Mouse (Mus musculus) splenic B cell, adult 2 months (primary cell): ENCODE results near the gene Ap3d1.

Source experiments
- DNase-seq: peaks from one replicate; pipeline ENCODE4 v3.0.0-alpha.2; 2011; ENCODE audit warnings: low read depth, low spot score
- H3K27me3 ChIP-seq: 2 replicates; pipeline ENCODE4 v1.6.1; 2012; ENCODE audit warnings: mild to moderate bottlenecking, low read length, moderate library complexity, mixed read lengths; ENCODE audit not compliant: control insufficient read depth, poor library complexity, insufficient read depth, severe bottlenecking
- H3K36me3 ChIP-seq: 2 replicates; pipeline ENCODE4 v1.6.1; 2012; ENCODE audit warnings: mild to moderate bottlenecking, low read length, moderate library complexity, mixed read lengths; ENCODE audit not compliant: control insufficient read depth, poor library complexity, insufficient read depth, severe bottlenecking

Ap3d1 gene

DNA sequence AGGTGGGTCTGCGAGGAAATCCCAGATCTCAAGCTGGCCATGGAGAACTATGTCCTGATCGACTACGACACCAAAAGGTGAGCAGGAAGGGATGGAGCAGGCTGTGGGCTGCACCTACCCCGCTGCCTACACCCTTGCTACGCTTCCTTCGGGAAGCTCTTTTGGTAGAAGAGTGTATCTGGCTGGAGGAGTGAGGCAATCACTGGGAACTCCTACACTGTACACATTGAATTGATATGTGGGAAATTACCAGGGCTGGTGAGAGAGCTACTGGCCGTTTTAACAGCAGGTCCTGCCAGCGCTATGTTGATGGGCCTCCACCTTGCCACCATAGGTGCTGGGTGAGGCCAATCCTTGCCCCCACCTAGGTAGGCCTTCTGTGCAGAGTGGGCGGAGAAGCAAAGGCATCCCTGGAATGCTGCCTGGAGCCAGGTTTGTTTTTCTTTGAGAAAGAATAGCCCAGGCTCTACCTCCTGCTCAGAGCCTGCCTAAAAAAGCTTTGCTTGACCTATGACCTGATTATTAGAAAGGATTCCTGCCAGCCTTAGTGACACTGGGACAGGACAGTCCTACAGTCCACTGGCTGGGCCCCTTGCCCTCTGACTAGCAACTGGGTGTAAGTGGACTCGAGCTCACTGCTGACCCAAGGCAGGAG, 24.2 kb upstream of the Ap3d1 start:
- H3K27me3 ChIP-seq: no peaks in the 10 kb centered on the region
- peaks cover 10% of the 10 kb centered on the region for H3K36me3 ChIP-seq
- DNase-seq: no peak

DNA sequence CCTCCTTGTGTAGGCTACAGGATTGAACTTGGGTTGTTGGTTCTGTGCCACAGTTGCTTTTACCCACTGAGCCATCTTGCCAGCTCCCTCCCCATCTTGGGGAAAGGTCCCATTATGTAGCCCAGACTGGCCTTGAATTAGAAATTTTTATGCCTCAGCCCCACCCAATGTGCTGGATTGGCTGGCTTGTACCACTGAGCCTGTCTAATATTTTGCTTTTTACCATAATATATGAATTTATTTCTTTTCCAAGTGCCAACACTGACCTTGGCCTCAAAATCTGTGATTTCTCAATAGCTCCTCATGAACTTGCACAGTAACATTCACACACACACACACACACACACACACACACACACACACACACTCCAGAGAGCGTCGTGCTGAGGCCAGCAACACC, 23.7 kb upstream of the Ap3d1 start:
- DNase-seq: no peak
- peaks cover 9% of the 10 kb centered on the region for H3K36me3 ChIP-seq

DNA sequence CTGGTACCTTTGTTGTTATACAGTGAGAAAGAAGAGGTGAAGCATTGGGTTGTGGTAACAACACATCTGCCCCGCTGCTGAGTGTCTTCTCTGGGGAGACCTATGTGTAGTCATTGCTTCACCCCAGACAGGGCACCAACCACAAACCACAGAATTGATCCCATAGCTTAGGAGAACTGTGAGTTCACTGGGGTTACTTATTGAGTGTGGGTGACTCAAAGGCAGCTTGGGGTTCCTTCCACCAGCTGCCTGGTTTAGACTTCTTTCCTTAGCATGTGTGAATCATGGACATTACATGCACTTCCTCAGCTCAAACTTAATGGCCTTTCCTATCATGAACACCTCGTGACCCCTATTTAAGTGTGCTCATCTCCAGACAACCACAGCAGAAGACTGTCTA, 21.4 kb upstream of the Ap3d1 start:
- Histone ChIP-seq H3K27me3 (no peaks in the 10 kb centered on the region), H3K36me3 (peaks cover 9% of the 10 kb centered on the region)
- DNase-seq: no peak

More for the DNA sequence above, 23.7 kb upstream of the Ap3d1 start:
- no peaks in the 10 kb centered on the region for H3K27me3 ChIP-seq

DNA sequence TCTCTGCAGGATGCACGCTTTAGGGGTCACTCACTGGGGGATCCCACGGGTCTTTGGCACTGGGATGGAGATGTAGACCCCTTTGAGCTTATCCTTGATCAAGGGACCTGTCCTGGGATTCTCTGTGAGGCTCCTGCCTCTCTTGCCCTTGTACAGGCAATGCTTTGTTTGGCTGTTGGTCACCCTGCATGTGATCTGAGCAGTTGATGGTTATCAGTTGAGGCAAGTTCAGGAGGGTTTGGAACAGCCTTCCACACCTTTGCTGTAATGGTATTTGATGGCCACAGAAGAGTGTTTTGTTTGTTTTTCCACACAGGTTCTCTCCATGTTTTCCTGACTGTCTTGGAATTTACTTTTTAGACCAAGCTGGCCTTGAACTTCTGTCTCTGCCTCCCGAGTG, 19.8 kb upstream of the Ap3d1 start:
- DNase-seq: no peak
- no peaks in the 10 kb centered on the region for H3K27me3 ChIP-seq
- H3K36me3 ChIP-seq: peaks cover 2% of the 10 kb centered on the region

DNA sequence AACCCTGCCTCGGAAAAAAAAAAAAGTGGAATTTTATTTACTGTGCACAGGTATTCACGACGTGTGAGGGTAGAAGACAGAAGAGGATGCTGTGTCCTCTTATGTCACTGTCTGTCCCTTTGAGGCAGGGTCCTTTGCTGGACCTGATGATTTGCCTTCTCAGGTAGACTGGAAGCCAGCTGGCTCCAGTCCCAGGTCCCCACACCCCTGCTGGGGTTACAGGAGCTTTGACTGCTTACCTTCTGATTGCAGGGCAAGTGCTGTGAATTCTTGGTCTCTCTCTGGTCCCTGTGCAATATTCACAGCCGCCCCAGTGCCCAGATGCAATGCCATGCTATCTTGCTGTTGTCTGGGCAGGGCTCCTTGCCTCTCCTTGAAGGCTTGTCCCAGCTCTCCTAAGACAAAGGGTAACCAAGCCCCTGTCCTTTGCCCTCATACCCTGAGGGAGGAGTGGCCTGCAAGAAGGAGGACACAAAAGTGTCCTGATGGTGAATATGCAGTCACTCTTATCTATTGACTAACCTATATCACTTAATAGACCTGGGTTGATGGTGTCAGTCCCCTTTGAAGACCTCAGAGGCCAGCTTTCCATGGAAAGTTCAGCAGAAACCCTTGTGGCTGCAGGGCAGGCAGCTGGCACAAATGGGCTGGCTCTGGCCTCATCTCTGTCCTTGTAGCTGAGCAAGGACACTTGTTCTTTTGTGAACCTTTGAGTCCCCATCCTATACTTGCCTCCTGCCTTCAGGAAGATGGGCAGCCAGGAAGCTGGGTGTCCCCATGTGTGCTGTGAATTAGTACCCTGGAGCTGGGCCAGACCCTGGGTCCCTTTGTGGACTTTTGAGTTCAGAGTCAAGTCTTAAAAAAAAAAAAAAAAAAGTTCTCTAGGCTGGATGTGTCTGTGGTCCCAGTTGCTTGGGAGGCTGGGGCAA, 18.8 kb upstream of the Ap3d1 start:
- H3K36me3 ChIP-seq: no peaks in the 10 kb centered on the region; the same call in 1 of the 2 replicates
- DNase-seq: no peak
- H3K27me3 ChIP-seq: no peaks in the 10 kb centered on the region

DNA sequence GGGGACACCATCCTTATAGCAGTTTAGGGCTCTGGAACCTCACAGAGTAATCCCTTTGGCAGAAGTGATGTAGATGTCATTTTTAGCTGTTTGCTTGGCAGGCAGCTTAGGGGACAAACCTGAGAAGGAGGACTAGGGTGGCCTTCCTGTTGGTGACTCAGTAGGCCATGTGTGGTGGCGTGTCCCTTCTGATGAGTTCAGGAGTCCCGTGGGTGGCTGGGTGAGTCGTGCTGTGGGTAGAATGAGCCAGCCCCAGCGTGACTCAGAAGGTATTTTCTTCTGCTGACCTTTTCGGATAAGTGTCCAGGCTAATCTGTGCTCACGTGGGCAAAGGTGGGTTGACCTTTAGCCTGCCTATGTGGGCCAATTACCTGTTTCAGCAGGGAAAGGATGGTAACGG, 16.6 kb upstream of the Ap3d1 start:
- Histone ChIP-seq H3K27me3 (no peaks in the 10 kb centered on the region), H3K36me3 (no peaks in the 10 kb centered on the region)
- no peak for DNase-seq

DNA sequence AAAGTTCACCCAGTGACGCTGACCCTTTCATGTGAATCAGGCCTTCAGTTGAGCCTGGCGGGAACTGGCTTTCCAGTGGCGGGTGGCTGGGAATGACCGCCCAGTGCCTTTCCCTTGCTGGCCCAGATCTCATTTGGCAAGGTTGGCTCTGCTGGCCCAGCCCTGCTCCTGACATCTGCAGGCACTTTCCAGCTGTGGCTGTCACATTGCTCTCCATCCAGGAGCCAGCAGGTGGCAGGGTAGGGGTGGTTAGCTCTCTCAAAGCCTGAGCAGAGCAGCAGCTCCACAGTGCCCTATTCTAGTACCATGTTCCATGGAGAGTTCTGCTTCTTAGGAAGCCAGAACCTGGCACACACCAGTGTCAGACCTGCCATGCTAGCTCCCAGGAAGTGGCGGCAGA, 15.7 kb upstream of the Ap3d1 start:
- no peaks in the 10 kb centered on the region for H3K36me3 ChIP-seq
- H3K27me3 ChIP-seq: no peaks in the 10 kb centered on the region
- peak; percentile 75 for DNase-seq

DNA sequence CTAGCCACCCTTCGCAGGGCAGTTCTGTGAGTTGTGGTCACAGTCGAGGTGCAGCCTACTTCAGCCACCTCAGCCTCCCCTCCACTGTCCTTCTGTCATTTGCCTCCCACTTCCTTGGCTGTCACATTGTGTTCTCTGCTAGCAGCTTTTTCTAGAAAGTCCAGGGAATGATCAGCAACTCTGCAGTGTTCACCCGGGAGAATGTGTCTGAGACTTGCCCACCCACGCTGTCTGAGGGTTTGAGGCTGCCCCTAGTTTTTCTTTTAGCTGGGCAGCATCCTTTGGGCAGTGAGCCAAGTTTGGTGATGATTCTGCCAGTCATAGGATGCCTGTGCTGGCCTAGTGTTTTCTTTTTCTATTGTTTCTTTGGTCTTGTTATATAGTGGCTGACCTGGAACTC, 14.9 kb upstream of the Ap3d1 start:
- DNase-seq: no peak
- no peaks in the 10 kb centered on the region for H3K27me3 ChIP-seq

DNA sequence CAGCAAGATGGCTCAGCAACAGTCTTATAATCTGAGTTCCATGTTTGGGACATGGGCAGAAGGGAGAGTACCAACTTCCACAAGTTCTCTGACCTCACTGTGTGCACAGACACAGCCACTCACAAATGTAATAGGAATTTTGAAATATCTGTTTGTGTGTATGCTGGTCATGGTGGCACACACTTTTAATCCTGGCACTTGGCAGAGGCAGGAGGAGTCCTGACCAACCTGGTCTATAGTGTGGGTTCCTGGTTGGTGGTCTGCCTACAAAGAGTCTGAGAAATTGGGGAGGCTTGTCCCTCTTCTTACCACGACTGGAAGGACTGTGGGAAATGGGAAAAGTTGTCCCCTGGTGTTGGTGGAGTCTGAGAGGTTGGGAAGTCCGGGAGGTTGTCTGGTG, 14.4 kb upstream of the Ap3d1 start:
- H3K27me3 ChIP-seq: no peaks in the 10 kb centered on the region

More for the DNA sequence above, 14.9 kb upstream of the Ap3d1 start:
- H3K36me3 ChIP-seq: no peaks in the 10 kb centered on the region

DNA sequence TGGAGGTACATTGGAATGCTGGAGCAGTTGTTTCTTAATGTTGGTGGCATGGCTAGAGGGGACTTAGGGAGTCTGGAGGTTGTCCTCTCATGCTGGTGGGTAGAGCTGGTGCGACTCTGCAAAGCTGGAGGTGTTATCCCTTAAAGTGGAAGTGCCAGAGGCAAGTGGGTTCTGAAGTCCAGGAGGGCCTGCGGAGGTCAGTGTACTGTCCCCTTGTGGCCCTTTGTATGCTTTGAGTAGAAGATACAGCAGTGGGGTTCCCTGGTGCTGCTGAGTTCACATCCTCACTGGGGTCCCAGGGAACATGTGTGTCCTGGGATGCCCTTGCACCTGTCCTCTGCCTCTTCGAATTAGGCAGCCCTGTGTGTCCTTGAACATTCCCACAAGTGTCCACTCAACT, 14.0 kb upstream of the Ap3d1 start:
- Histone ChIP-seq H3K27me3 (no peaks in the 10 kb centered on the region), H3K36me3 (no peaks in the 10 kb centered on the region)
- no peak for DNase-seq

More for the DNA sequence above, 14.4 kb upstream of the Ap3d1 start:
- H3K36me3 ChIP-seq: no peaks in the 10 kb centered on the region
- no peak for DNase-seq

DNA sequence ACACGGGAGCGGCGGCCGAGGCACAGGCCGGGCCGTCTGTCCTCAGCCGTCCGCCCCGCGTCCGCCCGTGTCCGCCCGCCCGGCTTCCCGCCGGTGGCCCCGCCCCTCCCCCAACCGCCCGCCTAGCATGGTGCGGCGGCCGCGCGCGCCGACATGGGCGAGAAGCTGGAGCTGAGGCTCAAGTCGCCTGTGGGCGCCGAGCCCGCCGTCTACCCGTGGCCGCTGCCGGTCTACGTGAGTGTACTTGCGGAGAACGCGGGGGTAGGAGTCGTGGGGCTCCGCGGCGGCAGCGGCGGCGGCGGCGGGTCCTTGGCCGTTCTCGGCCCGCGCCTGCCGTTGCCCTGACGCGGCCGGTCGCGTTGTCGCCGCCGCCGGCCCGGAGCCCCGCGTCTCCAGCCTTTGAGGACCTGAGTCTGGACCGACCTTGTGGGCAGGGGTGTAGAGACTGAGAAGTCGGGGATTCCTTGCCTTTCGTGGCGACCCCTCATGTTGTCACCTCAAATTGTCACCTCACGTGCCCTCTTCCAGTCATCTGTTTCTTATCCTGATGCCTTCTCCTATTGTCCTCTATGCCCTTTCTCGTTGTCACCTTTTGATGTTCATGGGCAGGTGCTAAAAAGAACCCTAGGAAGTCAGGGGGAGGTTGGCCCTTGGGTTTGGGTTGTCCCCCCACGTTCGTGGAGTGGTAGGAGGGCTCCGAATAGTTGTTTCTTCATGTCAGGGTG, 13.4 kb upstream of the Ap3d1 start:
- DNase-seq: no peak
- Histone ChIP-seq H3K27me3 (no peaks in the 10 kb centered on the region), H3K36me3 (no peaks in the 10 kb centered on the region)

DNA sequence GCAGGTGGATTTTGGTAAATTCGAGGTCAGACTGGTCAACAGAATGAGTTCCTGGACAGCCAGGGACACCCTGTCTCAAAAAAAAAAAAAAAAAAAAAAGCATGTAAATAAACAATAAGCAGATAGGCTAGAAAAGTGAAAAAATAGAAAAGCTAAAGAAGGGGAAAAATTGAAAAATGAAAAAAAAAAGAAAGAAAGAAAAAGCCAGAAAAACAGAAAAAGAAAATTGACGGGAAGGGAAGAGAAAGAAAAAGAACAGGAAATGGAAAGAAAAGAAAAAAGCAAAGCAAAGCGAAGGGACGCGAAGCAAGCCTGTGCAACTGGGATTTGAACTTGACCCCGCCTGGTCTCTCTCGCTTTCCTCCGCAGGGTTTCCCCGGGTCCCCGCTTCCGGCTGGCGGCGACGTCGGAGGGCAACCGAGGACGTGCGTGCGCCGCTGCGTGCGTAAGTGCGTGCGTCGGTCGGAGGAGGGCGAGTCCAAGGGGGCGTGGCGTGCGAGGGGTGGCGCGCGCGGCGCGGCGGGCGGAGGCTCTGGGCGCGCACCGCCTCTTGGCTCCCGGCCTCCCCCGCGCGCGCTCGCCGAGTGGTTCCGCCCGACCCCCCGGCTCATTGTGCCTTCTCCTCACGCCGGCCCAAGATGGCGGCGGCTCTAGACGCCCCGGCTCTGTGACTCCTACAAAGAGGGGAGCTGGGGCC, 12.7 kb upstream of the Ap3d1 start, which contains the start of gene Dot1l:
Gene Dot1l (plus strand): TSS at position 613 of the 697 bp plus-strand sequence.
- peak; percentile 99 for DNase-seq
- Histone ChIP-seq H3K36me3 (no peaks in the 10 kb centered on the region), H3K27me3 (no peaks in the 10 kb centered on the region)

DNA sequence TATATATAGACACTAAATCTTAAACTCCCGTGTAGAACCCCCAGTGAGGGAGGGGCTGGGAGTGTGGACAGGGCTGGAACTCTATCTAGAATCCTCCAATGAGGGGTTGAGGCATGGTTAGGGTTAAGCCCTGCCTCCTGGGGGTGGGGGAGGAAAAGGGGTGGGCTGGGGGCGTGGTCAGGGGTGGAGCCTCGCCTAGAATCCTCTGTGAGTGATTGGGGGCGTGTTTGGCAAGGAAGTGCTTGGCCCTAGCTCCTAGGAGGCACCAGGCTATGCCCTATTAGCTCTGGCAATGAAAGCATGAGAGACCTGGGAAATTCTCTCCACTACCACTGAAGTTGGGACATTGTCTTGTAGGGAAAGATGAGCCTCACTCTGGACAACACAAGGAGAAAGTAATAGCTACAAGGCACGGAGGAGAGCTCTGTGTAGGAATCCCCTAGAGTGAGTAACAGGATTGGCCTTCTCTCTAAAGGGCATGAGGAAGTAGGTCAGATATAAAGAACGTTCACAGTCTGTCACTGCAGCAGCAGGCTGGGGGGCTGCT, 10.1 kb upstream of the Ap3d1 start:
- H3K36me3 ChIP-seq: no peaks in the 10 kb centered on the region
- DNase-seq: peak; percentile 75

DNA sequence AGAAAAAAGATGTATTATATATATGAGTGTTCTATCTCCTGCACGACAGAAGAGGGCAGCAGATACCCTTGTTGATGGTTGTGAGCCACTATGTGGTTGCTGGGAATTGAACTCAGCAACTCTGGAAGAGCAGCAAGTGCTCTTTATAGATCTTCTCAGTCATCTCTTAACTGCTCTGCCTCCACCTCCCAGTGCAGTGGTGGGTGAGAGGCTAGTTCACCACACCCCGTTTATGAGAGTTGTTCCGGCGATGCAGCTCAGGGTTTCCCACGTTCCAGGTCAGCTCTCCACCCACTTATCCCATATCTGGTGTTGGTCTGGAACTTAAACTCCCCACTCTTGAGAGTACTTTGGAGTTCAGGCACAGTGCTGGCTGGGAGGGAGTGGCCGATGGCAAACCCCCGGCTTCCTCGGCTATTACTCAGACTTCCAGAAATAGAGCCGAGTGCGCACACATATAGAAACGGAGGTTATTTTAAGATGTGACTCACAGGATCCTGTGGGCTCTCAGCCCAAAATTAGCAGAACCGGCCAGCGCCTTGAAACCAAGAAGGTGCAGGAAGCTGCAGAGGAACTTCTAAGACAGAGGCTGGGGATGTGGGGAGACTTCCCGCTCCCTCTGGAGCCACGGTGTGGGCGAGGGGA, 9.2 kb upstream of the Ap3d1 start:
- Histone ChIP-seq H3K36me3 (no peaks in the 10 kb centered on the region), H3K27me3 (no peaks in the 10 kb centered on the region)
- peak; percentile 76 for DNase-seq

More for the DNA sequence above, 10.1 kb upstream of the Ap3d1 start:
- H3K27me3 ChIP-seq: no peaks in the 10 kb centered on the region
